Mouse (Mus musculus): Measurements from ENCODE around the gene Ltv1.

DNA sequence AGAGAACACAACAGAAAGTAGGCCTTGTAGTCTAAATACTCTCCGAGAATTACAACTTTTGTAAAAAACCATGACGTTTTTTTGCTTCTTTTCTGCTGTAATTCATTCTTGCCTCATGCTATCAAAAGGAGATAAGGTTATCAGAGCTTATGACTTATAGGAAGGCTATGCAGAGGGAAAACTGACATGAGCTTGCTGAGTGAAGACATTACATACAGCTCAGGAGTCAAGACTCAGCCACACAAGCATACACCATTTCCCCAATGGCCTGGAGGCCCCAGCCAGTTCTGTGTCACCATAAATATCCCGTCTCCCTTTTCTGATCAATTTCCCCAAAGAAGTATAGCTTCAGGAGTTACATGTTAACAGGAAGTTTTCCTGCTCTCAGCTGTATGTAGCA, 29.2 kb upstream of the Ltv1 start:
- TF ChIP-seq POLR2A (IDR thresholded peaks at IDR 0.05; ENCODE audit: extremely low read depth, insufficient read depth, low read length) (no peak), CTCF (IDR thresholded peaks at IDR 0.05; ENCODE audit: extremely low read depth, insufficient read depth, low read length) (no peak)

Data from cortical plate, adult 2 months (tissue).